Comparison of ENCODE assay signal across 21 mouse cellular contexts in the genomic region with DNA sequence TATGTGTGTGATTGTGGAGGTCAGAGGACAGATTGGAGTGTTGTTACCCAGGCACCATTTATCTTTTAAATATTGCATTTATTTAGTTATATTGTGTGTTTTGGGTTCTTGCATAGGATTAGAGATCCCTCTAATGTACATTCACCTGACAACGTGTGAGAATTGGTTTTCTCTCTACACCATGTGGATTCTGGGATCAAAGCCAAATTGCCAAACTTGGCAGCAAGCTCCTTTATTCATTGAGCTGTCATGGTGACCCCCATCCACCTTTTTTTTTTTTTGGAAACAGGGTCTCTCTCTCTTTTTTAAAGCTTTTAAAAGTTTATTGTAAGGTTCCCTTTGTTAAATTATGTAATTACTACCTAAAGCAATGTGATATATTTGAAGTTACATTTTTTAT. TPM values are rescaled to one million over a fixed set of nuclear protein-coding genes. Genes with fewer than 3 reads are reported as not detected.
"Had no signal": no experiment of that assay in that cellular context is flagged by ENCODE, and none has a peak within 500 bp of the region (broad histone marks: within the 10 kb centered on the region; RNA-seq: fewer than 3 reads in every experiment).

No protein-coding gene starts in this region.

- H3K4me1 ChIP-seq: kidney, embryonic 15.5 days; limb, embryonic 12.5 days; lung, embryonic 15.5 days; midbrain, embryonic 13.5 days; neural tube, embryonic 13.5 days had no signal

- H3K9ac ChIP-seq: kidney, embryonic 15.5 days; limb, embryonic 12.5 days; liver, embryonic 12.5 days; lung, embryonic 15.5 days; midbrain, embryonic 13.5 days; neural tube, embryonic 13.5 days had no signal

- H3K9me3 ChIP-seq: kidney, embryonic 15.5 days; limb, embryonic 12.5 days; liver, embryonic 12.5 days; lung, embryonic 15.5 days; midbrain, embryonic 13.5 days; neural tube, embryonic 13.5 days had no signal

- H3K27me3 ChIP-seq: kidney, embryonic 15.5 days; limb, embryonic 12.5 days; liver, embryonic 12.5 days; lung, embryonic 15.5 days; midbrain, embryonic 13.5 days; neural tube, embryonic 13.5 days had no signal

- H3K36me3 ChIP-seq: kidney, embryonic 15.5 days; limb, embryonic 12.5 days; liver, embryonic 12.5 days; lung, embryonic 15.5 days; midbrain, embryonic 13.5 days; neural tube, embryonic 13.5 days had no signal

- DNase-seq: kidney, adult 2 months; kidney, postnatal 14 days; retina, postnatal 1 day; right cerebral cortex, postnatal 4 days; spleen, adult 18-20 months; thymus, adult 2 months; thymus, postnatal 25 days had no signal

- H3K4me2 ChIP-seq: kidney, embryonic 15.5 days; limb, embryonic 12.5 days; liver, embryonic 12.5 days; lung, embryonic 15.5 days; midbrain, embryonic 13.5 days; neural tube, embryonic 13.5 days had no signal

- ATAC-seq: liver, embryonic 12.5 days; midbrain, embryonic 13.5 days had no signal

- H3K27ac ChIP-seq: kidney, embryonic 15.5 days; left cerebral cortex, adult 2 months; limb, embryonic 12.5 days; liver, embryonic 12.5 days; lung, embryonic 15.5 days; midbrain, embryonic 13.5 days; neural tube, embryonic 13.5 days had no signal

- H3K4me3 ChIP-seq: kidney, embryonic 15.5 days; left cerebral cortex, adult 2 months; limb, embryonic 12.5 days; liver, embryonic 12.5 days; lung, embryonic 15.5 days; midbrain, embryonic 13.5 days; neural tube, embryonic 13.5 days had no signal

RNA-seq across cellular contexts. Expression of a gene that starts 0.6 kb away (rescaled TPM):
- total RNA-seq: layer of hippocampus, adult 8-10 months; layer of hippocampus, postnatal 14 days; left cerebral cortex, adult 2 months; left cerebral cortex, postnatal 14 days; megakaryocyte-erythroid progenitor cell, adult 5-6 weeks had no signal
- polyA plus RNA-seq: large intestine, adult 2 months; limb, embryonic 12.5 days; midbrain, embryonic 13.5 days; neural tube, embryonic 13.5 days; stomach, embryonic 14.5 days had no signal

RNA-seq across cellular contexts. Expression of a gene that starts 27.1 kb away (rescaled TPM):
- total RNA-seq: layer of hippocampus, adult 8-10 months; layer of hippocampus, postnatal 14 days; left cerebral cortex, adult 2 months; left cerebral cortex, postnatal 14 days had no signal
- polyA plus RNA-seq: limb, embryonic 12.5 days; liver, embryonic 12.5 days; liver, embryonic 16.5 days; lung, embryonic 15.5 days; stomach, embryonic 14.5 days had no signal

RNA-seq across cellular contexts. Expression of a gene that starts 27.7 kb away (rescaled TPM):
- total RNA-seq: layer of hippocampus, postnatal 14 days; left cerebral cortex, postnatal 14 days had no signal
- polyA plus RNA-seq: kidney, embryonic 15.5 days; limb, embryonic 12.5 days; midbrain, embryonic 13.5 days; neural tube, embryonic 13.5 days; stomach, embryonic 14.5 days had no signal
